Mouse (Mus musculus): ENCODE data around the gene St3gal4. TPM values are rescaled to one million over a fixed set of nuclear protein-coding genes. Genes with fewer than 3 reads are reported as not detected.
"Not testable (repeated sequence)": the region's sequence is repeated elsewhere in the genome, so short reads cannot be mapped to it uniquely, and the experiment has no call there.

St3gal4 gene
- 10 to 100 TPM; 34.4 to 38.0 TPM for total RNA-seq (2021)

- DNase-seq: no peak
These were observed at the start of gene St3gal4 for GRCm38 (mm10) chr9:35119168-35119567. Gene St3gal4, minus strand, starts transcription at chr9:35119268.

GRCm38 (mm10) chr9:35166798-35167635 lies 47.9 kb upstream of the St3gal4 start:
- DNase-seq: no peak

GRCm38 (mm10) chr9:35166144-35166797 lies 47.2 kb upstream of the St3gal4 start:
- DNase-seq: peak; percentile 42

GRCm38 (mm10) chr9:35164142-35164874 lies 45.2 kb upstream of the St3gal4 start:
- DNase-seq: no peak

GRCm38 (mm10) chr9:35163011-35163690 lies 44.1 kb upstream of the St3gal4 start:
- peak; percentile 76 for DNase-seq

GRCm38 (mm10) chr9:35161721-35162120 lies 42.7 kb upstream of the St3gal4 start:
- DNase-seq: no peak

GRCm38 (mm10) chr9:35160662-35161061 lies 41.6 kb upstream of the St3gal4 start:
- DNase-seq: no peak

GRCm38 (mm10) chr9:35158477-35158876 lies 39.4 kb upstream of the St3gal4 start:
- no peak for DNase-seq

- DNase-seq: no peak
These were observed 37.8 kb upstream of the St3gal4 start for GRCm38 (mm10) chr9:35156862-35157261.

GRCm38 (mm10) chr9:35156002-35156710 lies 37.1 kb upstream of the St3gal4 start:
- peak; percentile 62 for DNase-seq

GRCm38 (mm10) chr9:35152923-35153322 lies 33.9 kb upstream of the St3gal4 start:
- DNase-seq: no peak

- not testable (repeated sequence) for DNase-seq
These were observed 29.8 kb upstream of the St3gal4 start for GRCm38 (mm10) chr9:35148822-35149221.

GRCm38 (mm10) chr9:35147261-35147660 lies 28.2 kb upstream of the St3gal4 start:
- DNase-seq: not testable (repeated sequence)

- no peak for DNase-seq
These were observed 26.8 kb upstream of the St3gal4 start for GRCm38 (mm10) chr9:35145829-35146228.

GRCm38 (mm10) chr9:35145118-35145517 lies 26.1 kb upstream of the St3gal4 start:
- DNase-seq: no peak

- no peak for DNase-seq
These were observed 23.2 kb upstream of the St3gal4 start for GRCm38 (mm10) chr9:35142221-35142620.

- no peak for DNase-seq
These were observed 20.2 kb upstream of the St3gal4 start for GRCm38 (mm10) chr9:35139231-35139744.

- DNase-seq: no peak
These were observed 19.0 kb upstream of the St3gal4 start for GRCm38 (mm10) chr9:35138029-35138428.

GRCm38 (mm10) chr9:35135575-35135974 lies 16.5 kb upstream of the St3gal4 start:
- DNase-seq: no peak

GRCm38 (mm10) chr9:35131637-35132397 lies 12.7 kb upstream of the St3gal4 start:
- peak; percentile 39 for DNase-seq

- DNase-seq: no peak
These were observed 9.9 kb upstream of the St3gal4 start for GRCm38 (mm10) chr9:35128995-35129418.
